Mouse (Mus musculus) cerebellum, adult 2 months (tissue): ENCODE measurements around the gene Erbb3. TPM values are rescaled to one million over a fixed set of nuclear protein-coding genes. Genes with fewer than 3 reads are reported as not detected.

Source experiments
- DNase-seq, 2 experiments: peaks; one replicate each; pipeline ENCODE4 v3.0.0; 2021
- H3K27ac ChIP-seq: fragments of 200-500 bp; 2 replicates; pipeline ENCODE4 v1.5.1; 2012; ENCODE audit warnings: low read length, control low read depth, inconsistent platforms; ENCODE audit not compliant: insufficient read depth
- H3K27me3 ChIP-seq: fragments of 200-500 bp; 2 replicates; pipeline ENCODE4 v1.6.1; 2012; ENCODE audit warnings: inconsistent platforms, mild to moderate bottlenecking, low read length, moderate library complexity; ENCODE audit not compliant: control insufficient read depth, insufficient read depth
- H3K4me1 ChIP-seq: fragments of 200-500 bp; 2 replicates; pipeline ENCODE4 v1.6.1; 2011; ENCODE audit warnings: low read length; ENCODE audit not compliant: control insufficient read depth, insufficient read depth
- H3K4me3 ChIP-seq: fragments of 200-500 bp; replicated peaks from 2 replicates; pipeline ENCODE3; 2011; ENCODE audit warnings: mild to moderate bottlenecking, low read depth, low read length, control low read depth; ENCODE audit not compliant: insufficient read depth
- CTCF ChIP-seq: fragments of 200-500 bp; IDR thresholded peaks from 2 replicates; pipeline ENCODE4 v1.5.1; 2011; ENCODE audit warnings: low read depth, mild to moderate bottlenecking, control low read depth, low read length, moderate library complexity, borderline replicate concordance; ENCODE audit not compliant: insufficient read depth
- POLR2A ChIP-seq: fragments of 200-500 bp; IDR thresholded peaks from 2 replicates; pipeline ENCODE4 v1.6.1; 2011; ENCODE audit warnings: low read length, control low read depth, borderline replicate concordance; ENCODE audit not compliant: insufficient read depth
- WGBS: fragments of 180-500 bp; shearing (Covaris S2); methylation state at CpG from one replicate; pipeline ENCODE4 v1.1.7; 2018; 5-methylcytosine and 5-hydroxymethylcytosine counted together
- polyA plus RNA-seq: library from polyadenylated mRNA; depleted of rRNA; stranded (reverse); fragments of >200 nt; gene quantifications from 2 replicates; pipeline ENCODE4 v1.2.3, GENCODE M21; 2012

The Erbb3 gene
- polyA plus RNA-seq, 1 experiment, result 11.1 TPM

GRCm38 (mm10) chr10:128587120-128587519 lies 2.3 kb downstream of the Erbb3 start:
- WGBS, result 53% methylated on average over 4 of the region's 4 CpGs
- no peak for TF ChIP-seq CTCF
- TF ChIP-seq POLR2A, result no peak
- no peak for DNase-seq
- 0 out of 2 replicates have a peak, but pooled peaks cover 1% of the 10 kb centered on the region for H3K27me3 ChIP-seq
- H3K4me3 ChIP-seq, result no peak overlapping the region
- peaks cover 3% of the 10 kb centered on the region; the same call in 1 of the 2 replicates for H3K4me1 ChIP-seq
- peak overlapping the region; percentile 27; the same call in 1 of the 2 replicates for H3K27ac ChIP-seq

GRCm38 (mm10) chr10:128586546-128586945 lies 2.9 kb downstream of the Erbb3 start:
- H3K27ac ChIP-seq, result 0 out of 2 replicates have a peak overlapping the region, but pooled peaks have one; percentile 27
- 0 out of 2 replicates have a peak, but pooled peaks cover 1% of the 10 kb centered on the region for H3K27me3 ChIP-seq
- H3K4me1 ChIP-seq, result peaks cover 3% of the 10 kb centered on the region; the same call in 1 of the 2 replicates
- no peak for TF ChIP-seq POLR2A
- no peak for TF ChIP-seq CTCF
- WGBS, result 16% methylated on average over 1 of the region's 1 CpGs
- peak in 1 of 2 experiments; percentile 20 for DNase-seq
- H3K4me3 ChIP-seq, result no peak overlapping the region

GRCm38 (mm10) chr10:128584386-128584785 lies 5.1 kb downstream of the Erbb3 start:
- Histone ChIP-seq H3K27me3 (0 out of 2 replicates have a peak, but pooled peaks cover under 1% of the 10 kb centered on the region), H3K4me1 (peaks cover 3% of the 10 kb centered on the region; the same call in 1 of the 2 replicates), H3K4me3 (no peak overlapping the region), H3K27ac (no peak overlapping the region)
- WGBS, result 17% methylated on average over 4 of the region's 4 CpGs
- DNase-seq, result no peak
- TF ChIP-seq POLR2A (no peak), CTCF (no peak)

- Histone ChIP-seq H3K4me3 (peak overlapping the region; percentile 20), H3K4me1 (0 out of 2 replicates have a peak, but pooled peaks cover 3% of the 10 kb centered on the region), H3K27me3 (no peaks in the 10 kb centered on the region), H3K27ac (no peak overlapping the region)
- no peak for TF ChIP-seq POLR2A
- TF ChIP-seq CTCF, result no peak
- 17% methylated on average over 7 of the region's 7 CpGs for WGBS
- peak; percentile 54 to 71 for DNase-seq
Measured at GRCm38 (mm10) chr10:128583644-128584043, 5.8 kb downstream of the Erbb3 start.

- no peak overlapping the region for H3K4me3 ChIP-seq
- no peak for TF ChIP-seq POLR2A
- TF ChIP-seq CTCF, result no peak
- 73% methylated on average over 4 of the region's 4 CpGs for WGBS
- DNase-seq, result no peak
- 0 out of 2 replicates have a peak, but pooled peaks cover 3% of the 10 kb centered on the region for H3K4me1 ChIP-seq
- no peaks in the 10 kb centered on the region for H3K27me3 ChIP-seq
- no peak overlapping the region for H3K27ac ChIP-seq
Measured at GRCm38 (mm10) chr10:128579731-128580130, 9.7 kb downstream of the Erbb3 start.

- Histone ChIP-seq H3K27ac (no peak overlapping the region), H3K4me3 (no peak overlapping the region), H3K4me1 (0 out of 2 replicates have a peak, but pooled peaks cover 3% of the 10 kb centered on the region), H3K27me3 (no peaks in the 10 kb centered on the region)
- TF ChIP-seq CTCF (no peak), POLR2A (no peak)
- 93% methylated on average over 3 of the region's 3 CpGs for WGBS
- no peak for DNase-seq
Measured at GRCm38 (mm10) chr10:128579298-128579697, 10.2 kb downstream of the Erbb3 start.

GRCm38 (mm10) chr10:128578330-128578729 lies 11.1 kb downstream of the Erbb3 start:
- 79% methylated on average over 11 of the region's 11 CpGs for WGBS
- H3K27me3 ChIP-seq, result no peaks in the 10 kb centered on the region
- no peak overlapping the region for H3K4me3 ChIP-seq
- TF ChIP-seq CTCF, result no peak
- no peak for TF ChIP-seq POLR2A
- DNase-seq, result no peak
- no peak overlapping the region for H3K27ac ChIP-seq
- H3K4me1 ChIP-seq, result no peaks in the 10 kb centered on the region

GRCm38 (mm10) chr10:128575063-128575462 lies 14.4 kb downstream of the Erbb3 start:
- H3K4me1 ChIP-seq, result no peaks in the 10 kb centered on the region
- no peak overlapping the region for H3K4me3 ChIP-seq
- DNase-seq, result no peak
- H3K27me3 ChIP-seq, result no peaks in the 10 kb centered on the region
- no peak overlapping the region for H3K27ac ChIP-seq
- WGBS, result 96% methylated on average over 2 of the region's 2 CpGs
- no peak for TF ChIP-seq CTCF
